8 mouse cellular contexts compared by ENCODE assay signal in genomic region chr14:16366986-16367385, GRCm38 (mm10). TPM values are rescaled to one million over a fixed set of nuclear protein-coding genes. Genes with fewer than 3 reads are reported as not detected.
DNase-seq lines count a peak whose midpoint lies in the region; ATAC-seq and TF ChIP-seq lines count a peak whose summit lies in the region.

No protein-coding gene starts in this region.

- no peak overlapping the region for H3K27ac ChIP-seq in layer of hippocampus, adult 2 months
- no peak overlapping the region for H3K27ac ChIP-seq in embryonic facial prominence, embryonic 11.5 days (replicated peaks; ENCODE audit: low read depth, low read length)
- H3K27ac ChIP-seq in hindbrain, embryonic 16.5 days (ENCODE audit: low read depth, low read length), result no peak overlapping the region
- H3K27ac ChIP-seq in midbrain, embryonic 16.5 days (ENCODE audit: low read length), result no peak overlapping the region

- H3K4me3 ChIP-seq in layer of hippocampus, adult 2 months, result peak overlapping the region; percentile 98
- peak overlapping the region; percentile 93 for H3K4me3 ChIP-seq in embryonic facial prominence, embryonic 11.5 days (ENCODE audit: low read depth, low read length)
- peak overlapping the region; percentile 92 for H3K4me3 ChIP-seq in hindbrain, embryonic 16.5 days (ENCODE audit: low read length)
- H3K4me3 ChIP-seq in midbrain, embryonic 16.5 days (ENCODE audit: low read depth, low read length), result peak overlapping the region; percentile 96

- intact Hi-C loops in left cerebral cortex, postnatal 14 days (cut with DNase I), result no loop called here

- no peaks in the 10 kb centered on the region for H3K9me3 ChIP-seq in embryonic facial prominence, embryonic 11.5 days (replicated peaks; ENCODE audit: control insufficient read depth, low read length)
- H3K9me3 ChIP-seq in hindbrain, embryonic 16.5 days (ENCODE audit: control insufficient read depth, low read length), result no peaks in the 10 kb centered on the region
- H3K9me3 ChIP-seq in midbrain, embryonic 16.5 days (replicated peaks; ENCODE audit: control insufficient read depth, low read length, poor library complexity, severe bottlenecking), result no peaks in the 10 kb centered on the region

- WGBS in embryonic facial prominence, embryonic 11.5 days, result 52% methylated on average over 2 of the region's 2 CpGs
- 41% methylated on average over 2 of the region's 2 CpGs for WGBS in hindbrain, embryonic 16.5 days
- 37% methylated on average over 2 of the region's 2 CpGs for WGBS in midbrain, embryonic 16.5 days

- no peaks in the 10 kb centered on the region for H3K27me3 ChIP-seq in embryonic facial prominence, embryonic 11.5 days (ENCODE audit: control insufficient read depth, insufficient read depth, low read length)
- H3K27me3 ChIP-seq in hindbrain, embryonic 16.5 days (replicated peaks; ENCODE audit: control insufficient read depth, insufficient read depth, low read length), result no peaks in the 10 kb centered on the region
- no peaks in the 10 kb centered on the region for H3K27me3 ChIP-seq in midbrain, embryonic 16.5 days (ENCODE audit: control insufficient read depth, insufficient read depth, low read depth, low read length)

- H3K4me1 ChIP-seq in embryonic facial prominence, embryonic 11.5 days (ENCODE audit: control insufficient read depth, insufficient read depth, low read length), result no peaks in the 10 kb centered on the region; the same call in 1 of the 2 replicates
- H3K4me1 ChIP-seq in hindbrain, embryonic 16.5 days (ENCODE audit: control insufficient read depth, insufficient read depth, low read depth, low read length), result peaks cover 23% of the 10 kb centered on the region
- H3K4me1 ChIP-seq in midbrain, embryonic 16.5 days (ENCODE audit: control insufficient read depth, insufficient read depth, low read length), result peaks cover 25% of the 10 kb centered on the region

- no peaks in the 10 kb centered on the region for H3K36me3 ChIP-seq in embryonic facial prominence, embryonic 11.5 days (replicated peaks; ENCODE audit: control insufficient read depth, insufficient read depth, low read depth, low read length)
- H3K36me3 ChIP-seq in hindbrain, embryonic 16.5 days (ENCODE audit: control insufficient read depth, insufficient read depth, low read length), result no peaks in the 10 kb centered on the region
- H3K36me3 ChIP-seq in midbrain, embryonic 16.5 days (ENCODE audit: control insufficient read depth, insufficient read depth, low read length), result no peaks in the 10 kb centered on the region

- DNase-seq in layer of hippocampus, adult 2 months (ENCODE audit: low spot score in 2 of 2), result no peak
- DNase-seq in layer of hippocampus, postnatal 25 days (ENCODE audit: extremely low spot score in 1 of 2, low spot score in 1 of 2), result no peak
- no peak for DNase-seq in embryonic facial prominence, embryonic 11.5 days (ENCODE audit: low spot score)
- no peak for DNase-seq in cerebellum, postnatal 14 days
- DNase-seq in yolk sac, embryonic 10.5 days (ENCODE audit: low spot score), result no peak
- no peak for DNase-seq in left cerebral cortex, postnatal 14 days (ENCODE audit: low spot score in 2 of 2)

- peak; percentile 36 for TF ChIP-seq CTCF in layer of hippocampus, adult 2 months (conservative IDR thresholded peaks at IDR 0.05)

- no peak for ATAC-seq in embryonic facial prominence, embryonic 11.5 days (replicated peaks; ENCODE audit: insufficient number of reproducible peaks, low FRiP score, low TSS enrichment, low read depth)
- no peak for ATAC-seq in hindbrain, embryonic 16.5 days
- no peak for ATAC-seq in midbrain, embryonic 16.5 days

- no peak overlapping the region; the same call in 1 of the 2 replicates for H3K9ac ChIP-seq in embryonic facial prominence, embryonic 11.5 days (replicated peaks; ENCODE audit: low read length)
- 0 out of 2 replicates have a peak overlapping the region, but pooled peaks have one; percentile 22 for H3K9ac ChIP-seq in hindbrain, embryonic 16.5 days (ENCODE audit: low read depth, low read length)
- peak overlapping the region; percentile 11; the same call in 1 of the 2 replicates for H3K9ac ChIP-seq in midbrain, embryonic 16.5 days (ENCODE audit: low read depth, low read length)

- H3K4me2 ChIP-seq in embryonic facial prominence, embryonic 11.5 days (ENCODE audit: low read depth, low read length), result peak overlapping the region; percentile 63
- peak overlapping the region; percentile 84 for H3K4me2 ChIP-seq in hindbrain, embryonic 16.5 days (ENCODE audit: low read length)
- peak overlapping the region; percentile 90 for H3K4me2 ChIP-seq in midbrain, embryonic 16.5 days (ENCODE audit: low read length)

RNA-seq across cellular contexts. Expression of gene Top2b, which starts 2.0 kb away (rescaled TPM):
- total RNA-seq in layer of hippocampus, adult 2 months (2021), result 10 to 100 TPM; 91.1 to 94.8 TPM
- 10 to 100 TPM; 92.1 to 97.7 TPM for total RNA-seq in layer of hippocampus, postnatal 25 days (2021)
- polyA plus RNA-seq in embryonic facial prominence, embryonic 11.5 days (2014; fragmentation: Nextera tagmentation; extraction: Ambion mirVana), result 143 and 166 TPM in 2 replicates
- 52.9 and 68.5 TPM in 2 replicates for polyA plus RNA-seq in hindbrain, embryonic 16.5 days (2015; fragmentation: Nextera tagmentation; extraction: Ambion mirVana)
- 88.8 and 106 TPM in 2 replicates for polyA plus RNA-seq in midbrain, embryonic 16.5 days (2015; fragmentation: Nextera tagmentation; extraction: Ambion mirVana)
- 100 to 1,000 TPM; 119 to 127 TPM for total RNA-seq in left cerebral cortex, postnatal 14 days (2021)
